Mouse (Mus musculus) liver, embryonic 11.5 days (tissue): ENCODE measurements at regions not wholly inside any gene's neighbourhood (a gene's known extent, or its start where the extent isn't known, plus 50 kb on each side); places are given as distances from the start of the nearest gene placed in this dataset.

Experiments
- ATAC-seq: fragments of 200-750 bp; cut with Nextera tagmentation; replicated peaks from 2 replicates; pipeline ENCODE4 v1.8.0; 2017; ENCODE audit warnings: moderate number of reproducible peaks, mild to moderate bottlenecking, moderate TSS enrichment, moderate library complexity; ENCODE audit not compliant: low FRiP score
- DNase-seq: peaks from one replicate; pipeline ENCODE4 v3.0.0-alpha.2; 2017; ENCODE audit warnings: low spot score
- H3K27ac ChIP-seq: fragments of 300-500 bp; sonication (generic); 2 replicates; pipeline ENCODE4 v1.5.1; 2014; ENCODE audit warnings: mild to moderate bottlenecking, low read depth, low read length, control low read depth
- H3K27me3 ChIP-seq: fragments of 300-500 bp; sonication (generic); replicated peaks from 2 replicates; pipeline ENCODE4 v1.6.1; 2014; ENCODE audit warnings: low read length, mixed read lengths; ENCODE audit not compliant: control insufficient read depth, insufficient read depth
- H3K36me3 ChIP-seq: fragments of 300-500 bp; sonication (generic); 2 replicates; pipeline ENCODE4 v1.6.1; 2014; ENCODE audit warnings: mild to moderate bottlenecking, low read length, moderate library complexity, mixed read lengths; ENCODE audit not compliant: control insufficient read depth, insufficient read depth
- H3K4me1 ChIP-seq: fragments of 300-500 bp; sonication (generic); replicated peaks from 2 replicates; pipeline ENCODE4 v1.6.1; 2014; ENCODE audit warnings: low read length, mixed read lengths; ENCODE audit not compliant: control insufficient read depth, insufficient read depth
- H3K4me2 ChIP-seq: fragments of 300-500 bp; sonication (generic); 2 replicates; pipeline ENCODE4 v1.6.1; 2014; ENCODE audit warnings: mild to moderate bottlenecking, control low read depth, moderate library complexity
- H3K4me3 ChIP-seq: fragments of 300-500 bp; sonication (generic); 2 replicates; pipeline ENCODE4 v1.5.1; 2014; ENCODE audit warnings: low read depth, low read length, control low read depth
- H3K9ac ChIP-seq: fragments of 300-500 bp; sonication (generic); 2 replicates; pipeline ENCODE4 v1.6.1; 2014; ENCODE audit warnings: low read depth, low read length, control low read depth
- H3K9me3 ChIP-seq: fragments of 300-500 bp; sonication (generic); 2 replicates; pipeline ENCODE4 v1.6.1; 2016; ENCODE audit warnings: low read length, inconsistent platforms, mixed read lengths; ENCODE audit not compliant: control insufficient read depth
- whole genome bisulfite sequencing: fragments of 180-500 bp; shearing (Covaris S2); extraction: QIAGEN DNeasy Blood & Tissue Kit; methylation state at CpG from one replicate; pipeline ENCODE4 v1.1.7; 2014; 5-methylcytosine and 5-hydroxymethylcytosine counted together

GRCm38 (mm10) chr9:122645569-122645968 is 101.6 kb upstream of the Topaz1 start:
- Histone ChIP-seq H3K36me3 (no peaks in the 10 kb centered on the region), H3K9me3 (no peaks in the 10 kb centered on the region), H3K9ac (no peak overlapping the region), H3K4me1 (no peaks in the 10 kb centered on the region), H3K4me2 (no peak overlapping the region), H3K4me3 (no peak overlapping the region), H3K27me3 (no peaks in the 10 kb centered on the region), H3K27ac (no peak overlapping the region)
- no peak for DNase-seq
- WGBS = 77% methylated on average over 5 of the region's 5 CpGs
- no peak for ATAC-seq

- no peak overlapping the region for H3K9ac ChIP-seq
- DNase-seq = no peak
- no peak overlapping the region for H3K27ac ChIP-seq
- no peak for ATAC-seq
- no peaks in the 10 kb centered on the region for H3K9me3 ChIP-seq
- no peak overlapping the region for H3K4me2 ChIP-seq
- no peaks in the 10 kb centered on the region for H3K27me3 ChIP-seq
- no peak overlapping the region for H3K4me3 ChIP-seq
- H3K36me3 ChIP-seq = no peaks in the 10 kb centered on the region
- 84% methylated on average over 3 of the region's 3 CpGs for WGBS
- H3K4me1 ChIP-seq = no peaks in the 10 kb centered on the region
Observed at GRCm38 (mm10) chr9:122650862-122651261, 96.3 kb upstream of the Topaz1 start.

GRCm38 (mm10) chr9:122655583-122655982 is 91.6 kb upstream of the Topaz1 start:
- Histone ChIP-seq H3K27ac (no peak overlapping the region), H3K9me3 (no peaks in the 10 kb centered on the region), H3K36me3 (no peaks in the 10 kb centered on the region), H3K27me3 (no peaks in the 10 kb centered on the region), H3K4me3 (no peak overlapping the region), H3K4me2 (no peak overlapping the region), H3K4me1 (no peaks in the 10 kb centered on the region), H3K9ac (no peak overlapping the region)
- ATAC-seq (no peak), DNase-seq (no peak)
- 46% methylated on average over 17 of the region's 17 CpGs for WGBS

GRCm38 (mm10) chr9:122660050-122660449 is 87.1 kb upstream of the Topaz1 start:
- no peak for DNase-seq
- no peaks in the 10 kb centered on the region for H3K4me1 ChIP-seq
- H3K4me2 ChIP-seq = no peak overlapping the region
- no peak overlapping the region for H3K27ac ChIP-seq
- ATAC-seq = no peak
- no peak overlapping the region for H3K4me3 ChIP-seq
- H3K27me3 ChIP-seq = no peaks in the 10 kb centered on the region
- no peak overlapping the region for H3K9ac ChIP-seq
- no peaks in the 10 kb centered on the region for H3K9me3 ChIP-seq
- H3K36me3 ChIP-seq = no peaks in the 10 kb centered on the region
- WGBS = 77% methylated on average over 9 of the region's 9 CpGs

- Histone ChIP-seq H3K4me3 (no peak overlapping the region), H3K9ac (no peak overlapping the region), H3K9me3 (no peaks in the 10 kb centered on the region), H3K4me2 (no peak overlapping the region), H3K36me3 (no peaks in the 10 kb centered on the region), H3K4me1 (no peaks in the 10 kb centered on the region), H3K27me3 (no peaks in the 10 kb centered on the region), H3K27ac (no peak overlapping the region)
- no peak for ATAC-seq
- whole genome bisulfite sequencing = 42% methylated on average over 3 of the region's 5 CpGs
- DNase-seq = no peak
Observed at GRCm38 (mm10) chr9:122666978-122667645, 80.0 kb upstream of the Topaz1 start.

- WGBS = 69% methylated on average over 3 of the region's 3 CpGs
- no peak for DNase-seq
Observed at GRCm38 (mm10) chr9:122667646-122667981, 79.5 kb upstream of the Topaz1 start.

GRCm38 (mm10) chr9:122673777-122674176 is 73.4 kb upstream of the Topaz1 start:
- no peak overlapping the region for H3K4me3 ChIP-seq
- H3K27ac ChIP-seq = no peak overlapping the region; the same call in 1 of the 2 replicates
- H3K9ac ChIP-seq = no peak overlapping the region
- H3K4me1 ChIP-seq = no peaks in the 10 kb centered on the region
- 61% methylated on average over 3 of the region's 3 CpGs for WGBS
- no peaks in the 10 kb centered on the region for H3K27me3 ChIP-seq
- no peaks in the 10 kb centered on the region for H3K36me3 ChIP-seq
- no peak overlapping the region for H3K4me2 ChIP-seq
- DNase-seq (no peak), ATAC-seq (no peak)
- H3K9me3 ChIP-seq = no peaks in the 10 kb centered on the region

More at GRCm38 (mm10) chr9:122667646-122667981, 79.5 kb upstream of the Topaz1 start:
- H3K9me3 ChIP-seq = no peaks in the 10 kb centered on the region
- no peak overlapping the region for H3K27ac ChIP-seq
- no peak overlapping the region for H3K4me2 ChIP-seq
- no peak overlapping the region for H3K4me3 ChIP-seq
- no peaks in the 10 kb centered on the region for H3K36me3 ChIP-seq
- H3K4me1 ChIP-seq = no peaks in the 10 kb centered on the region
- H3K9ac ChIP-seq = no peak overlapping the region
- ATAC-seq = no peak
- H3K27me3 ChIP-seq = no peaks in the 10 kb centered on the region

- 78% methylated on average over 14 of the region's 14 CpGs for WGBS
- ATAC-seq = no peak
- Histone ChIP-seq H3K4me2 (no peak overlapping the region), H3K36me3 (no peaks in the 10 kb centered on the region), H3K27me3 (no peaks in the 10 kb centered on the region), H3K9ac (no peak overlapping the region), H3K9me3 (no peaks in the 10 kb centered on the region), H3K4me3 (no peak overlapping the region), H3K27ac (no peak overlapping the region), H3K4me1 (no peaks in the 10 kb centered on the region)
- no peak for DNase-seq
Observed at GRCm38 (mm10) chr9:122678001-122678696, 69.0 kb upstream of the Topaz1 start.

- H3K27ac ChIP-seq = no peak overlapping the region
- H3K9ac ChIP-seq = no peak overlapping the region
- WGBS = 17% methylated on average over 4 of the region's 4 CpGs
- ATAC-seq = no peak
- no peaks in the 10 kb centered on the region for H3K27me3 ChIP-seq
- H3K4me2 ChIP-seq = no peak overlapping the region
- no peaks in the 10 kb centered on the region for H3K36me3 ChIP-seq
- H3K4me1 ChIP-seq = no peaks in the 10 kb centered on the region
- no peaks in the 10 kb centered on the region for H3K9me3 ChIP-seq
- DNase-seq = no peak
- H3K4me3 ChIP-seq = no peak overlapping the region
Observed at GRCm38 (mm10) chr9:122687170-122687569, 60.0 kb upstream of the Topaz1 start.
